Mouse (Mus musculus): ENCODE measurements around the gene Dmrt2.

Dmrt2 gene

GRCm38 (mm10) chr19:25672101-25672950, at the start of gene Dmrt2:
Gene Dmrt2, plus strand, starts transcription at chr19:25672411.
- in situ Hi-C loops (cut with MboI, MseI): no loop called here

- in situ Hi-C loops (cut with MboI, MseI): no loop called here
These were observed 43.7 kb upstream of the Dmrt2 start for GRCm38 (mm10) chr19:25628490-25628889.

- in situ Hi-C loops (cut with MboI, MseI): no loop called here
These were observed 37.1 kb upstream of the Dmrt2 start for GRCm38 (mm10) chr19:25635119-25635518.

- in situ Hi-C loops (cut with MboI, MseI): no loop called here
These were observed 36.5 kb upstream of the Dmrt2 start for GRCm38 (mm10) chr19:25635622-25636244.

GRCm38 (mm10) chr19:25638766-25639361, 33.3 kb upstream of the Dmrt2 start:
- in situ Hi-C loops (cut with MboI, MseI): no loop called here

- in situ Hi-C loops (cut with MboI, MseI): loop anchor here (10.0 kb wide), 1 partner anchor 1653 kb away; no protein-coding TSS in a partner anchor
These were observed 30.4 kb upstream of the Dmrt2 start for GRCm38 (mm10) chr19:25641786-25642185.

- in situ Hi-C loops (cut with MboI, MseI): loop anchor here (10.0 kb wide), 1 partner anchor 1648 kb away; no protein-coding TSS in a partner anchor
These were observed 25.1 kb upstream of the Dmrt2 start for GRCm38 (mm10) chr19:25647136-25647535.

GRCm38 (mm10) chr19:25648701-25649100, 23.5 kb upstream of the Dmrt2 start:
- in situ Hi-C loops (cut with MboI, MseI): loop anchor here (10.0 kb wide), 1 partner anchor 1646 kb away; no protein-coding TSS in a partner anchor

- in situ Hi-C loops (cut with MboI, MseI): no loop called here
These were observed 21.7 kb upstream of the Dmrt2 start for GRCm38 (mm10) chr19:25650474-25650873.

GRCm38 (mm10) chr19:25652560-25652959, 19.7 kb upstream of the Dmrt2 start:
- in situ Hi-C loops (cut with MboI, MseI): no loop called here

- in situ Hi-C loops (cut with MboI, MseI): no loop called here
These were observed 18.0 kb upstream of the Dmrt2 start for GRCm38 (mm10) chr19:25654034-25654749.

GRCm38 (mm10) chr19:25665486-25666339, 6.5 kb upstream of the Dmrt2 start:
- in situ Hi-C loops (cut with MboI, MseI): no loop called here

- in situ Hi-C loops (cut with MboI, MseI): no loop called here
These were observed 4.4 kb upstream of the Dmrt2 start for GRCm38 (mm10) chr19:25667836-25668235.

- in situ Hi-C loops (cut with MboI, MseI): no loop called here
These were observed 2.5 kb upstream of the Dmrt2 start for GRCm38 (mm10) chr19:25669593-25670248.

- in situ Hi-C loops (cut with MboI, MseI): no loop called here
These were observed 1.5 kb upstream of the Dmrt2 start for GRCm38 (mm10) chr19:25670571-25671285.

- in situ Hi-C loops (cut with MboI, MseI): no loop called here
These were observed 530 bp upstream of the Dmrt2 start for GRCm38 (mm10) chr19:25671681-25672080.

GRCm38 (mm10) chr19:25673224-25674055, 1.2 kb downstream of the Dmrt2 start:
- in situ Hi-C loops (cut with MboI, MseI): no loop called here

- in situ Hi-C loops (cut with MboI, MseI): no loop called here
These were observed 1.8 kb downstream of the Dmrt2 start for GRCm38 (mm10) chr19:25674056-25674420.

- in situ Hi-C loops (cut with MboI, MseI): no loop called here
These were observed 2.5 kb downstream of the Dmrt2 start for GRCm38 (mm10) chr19:25674744-25675143.
